In genomic region chr17:6202389-6203110, GRCm38 (mm10) we compare ENCODE assay signal across 14 mouse cellular contexts. TPM values are rescaled to one million over a fixed set of nuclear protein-coding genes. Genes with fewer than 3 reads are reported as not detected.
A peak's percentile ranks its signal among the peaks of the same experiment; 100 is the strongest.
DNase-seq lines count a peak whose midpoint lies in the region; ATAC-seq and TF ChIP-seq lines count a peak whose summit lies in the region.
"Had no signal": no experiment of that assay in that cellular context is flagged by ENCODE, and none has a peak within 500 bp of the region (broad histone marks: within the 10 kb centered on the region; RNA-seq: fewer than 3 reads in every experiment).

No protein-coding gene starts in this region.

- no peak overlapping the region for H3K4me2 ChIP-seq in forebrain, postnatal 0 days (ENCODE audit: low read depth)
- no peak overlapping the region for H3K4me2 ChIP-seq in forebrain, embryonic 16.5 days (ENCODE audit: low read length)
- no peak overlapping the region for H3K4me2 ChIP-seq in forebrain, embryonic 11.5 days (ENCODE audit: low read depth, low read length, severe bottlenecking)
- H3K4me2 ChIP-seq: hindbrain, embryonic 15.5 days had no signal

- no peak overlapping the region for H3K9ac ChIP-seq in forebrain, postnatal 0 days
- no peak overlapping the region for H3K9ac ChIP-seq in forebrain, embryonic 16.5 days (replicated peaks; ENCODE audit: low read depth, low read length)
- no peak overlapping the region for H3K9ac ChIP-seq in forebrain, embryonic 11.5 days (ENCODE audit: low read length)
- H3K9ac ChIP-seq: hindbrain, embryonic 15.5 days had no signal

- 77% methylated on average over 14 of the region's 14 CpGs for WGBS in forebrain, postnatal 0 days
- WGBS in forebrain, embryonic 16.5 days: 79% methylated on average over 14 of the region's 14 CpGs
- 83% methylated on average over 14 of the region's 14 CpGs for WGBS in forebrain, embryonic 11.5 days

- intact Hi-C loops in left cerebral cortex, postnatal 36 days (cut with DNase I): loop anchor here (10.0 kb wide), 1 partner anchor 98 kb away; the partner anchor contains the start of gene Tulp4

- ATAC-seq in forebrain, postnatal 0 days: 0 out of 2 replicates have a peak, but pooled peaks have one; percentile 42
- ATAC-seq in forebrain, embryonic 16.5 days: no peak
- no peak for ATAC-seq in forebrain, embryonic 11.5 days (replicated peaks; ENCODE audit: low FRiP score)

- H3K27me3 ChIP-seq in forebrain, postnatal 0 days (ENCODE audit: insufficient read depth, low read length): no peaks in the 10 kb centered on the region
- no peaks in the 10 kb centered on the region for H3K27me3 ChIP-seq in forebrain, embryonic 16.5 days (replicated peaks; ENCODE audit: control insufficient read depth, insufficient read depth, low read length)
- no peaks in the 10 kb centered on the region for H3K27me3 ChIP-seq in forebrain, embryonic 11.5 days (ENCODE audit: control insufficient read depth, insufficient read depth, low read length)
- H3K27me3 ChIP-seq: hindbrain, embryonic 15.5 days had no signal

- no peak overlapping the region for H3K27ac ChIP-seq in forebrain, postnatal 0 days (ENCODE audit: low read depth, low read length)
- no peak overlapping the region for H3K27ac ChIP-seq in forebrain, embryonic 16.5 days (ENCODE audit: low read length)
- peak overlapping the region; percentile 35; the same call in 1 of the 2 replicates for H3K27ac ChIP-seq in embryonic fibroblast, embryonic 13.5 days (ENCODE audit: insufficient read depth, low read length)
- H3K27ac ChIP-seq in forebrain, embryonic 11.5 days (ENCODE audit: low read depth, low read length): no peak overlapping the region
- H3K27ac ChIP-seq: hindbrain, embryonic 15.5 days had no signal

- no peaks in the 10 kb centered on the region for H3K9me3 ChIP-seq in forebrain, postnatal 0 days (ENCODE audit: low read length)
- no peaks in the 10 kb centered on the region for H3K9me3 ChIP-seq in forebrain, embryonic 16.5 days (ENCODE audit: control insufficient read depth, low read length)
- no peaks in the 10 kb centered on the region for H3K9me3 ChIP-seq in forebrain, embryonic 11.5 days (ENCODE audit: control insufficient read depth, low read length)
- H3K9me3 ChIP-seq: hindbrain, embryonic 15.5 days had no signal

- no peak for TF ChIP-seq POLR2A in embryonic fibroblast, embryonic 13.5 days (IDR thresholded peaks at IDR 0.05; ENCODE audit: low read depth, low read length)

- no peaks in the 10 kb centered on the region for H3K4me1 ChIP-seq in forebrain, postnatal 0 days (ENCODE audit: insufficient read depth)
- no peaks in the 10 kb centered on the region for H3K4me1 ChIP-seq in forebrain, embryonic 16.5 days (replicated peaks; ENCODE audit: control insufficient read depth, insufficient read depth, low read length)
- no peaks in the 10 kb centered on the region for H3K4me1 ChIP-seq in embryonic fibroblast, embryonic 13.5 days (ENCODE audit: control insufficient read depth, insufficient read depth, low read length)
- no peaks in the 10 kb centered on the region for H3K4me1 ChIP-seq in forebrain, embryonic 11.5 days (replicated peaks; ENCODE audit: control insufficient read depth, insufficient read depth, low read length)
- H3K4me1 ChIP-seq: hindbrain, embryonic 15.5 days had no signal

- no peak for TF ChIP-seq CTCF in forebrain, postnatal 0 days (IDR thresholded peaks at IDR 0.05; ENCODE audit: low read depth)
- TF ChIP-seq CTCF in embryonic fibroblast, embryonic 13.5 days (IDR thresholded peaks at IDR 0.05; ENCODE audit: borderline replicate concordance, insufficient read depth, low read length): no peak

- no peak for DNase-seq in forebrain, postnatal 0 days
- peak; percentile 76 for DNase-seq in 3134 (ENCODE audit: extremely low read depth, insufficient read length, low spot score)
- peak; percentile 68 to 70 for DNase-seq in left cerebral cortex, postnatal 36 days (ENCODE audit: low spot score in 2 of 2)
- DNase-seq in c-Kit-positive CD71-positive TER-119-positive erythroid progenitor cells, embryonic 14.5 days (ENCODE audit: low spot score): no peak
- no peak for DNase-seq in forebrain, embryonic 11.5 days (ENCODE audit: low spot score)
- no peak for DNase-seq in urinary bladder, postnatal 14 days (ENCODE audit: low spot score)
- DNase-seq: adrenal gland, postnatal 25 days; gastrocnemius, postnatal 25 days; kidney, postnatal 14 days; thymus, adult 2 months had no signal

- H3K36me3 ChIP-seq in forebrain, postnatal 0 days (ENCODE audit: insufficient read depth): peaks cover 51% of the 10 kb centered on the region
- H3K36me3 ChIP-seq in forebrain, embryonic 16.5 days (ENCODE audit: control insufficient read depth, insufficient read depth): peaks cover 12% of the 10 kb centered on the region
- H3K36me3 ChIP-seq in forebrain, embryonic 11.5 days (ENCODE audit: control insufficient read depth, insufficient read depth, low read length): peaks cover 2% of the 10 kb centered on the region; the same call in 1 of the 2 replicates

- H3K4me3 ChIP-seq in forebrain, postnatal 0 days (ENCODE audit: low read depth, low read length): no peak overlapping the region
- H3K4me3 ChIP-seq in forebrain, embryonic 16.5 days (replicated peaks; ENCODE audit: low read length): no peak overlapping the region
- no peak overlapping the region for H3K4me3 ChIP-seq in embryonic fibroblast, embryonic 13.5 days (ENCODE audit: insufficient read depth, low read length)
- H3K4me3 ChIP-seq in forebrain, embryonic 11.5 days (ENCODE audit: low read depth, low read length): no peak overlapping the region
- H3K4me3 ChIP-seq: erythroblast, embryonic 14.5 days; hindbrain, embryonic 15.5 days had no signal

RNA-seq across cellular contexts. Expression of gene Tmem181a, which starts 54.1 kb away (rescaled TPM):
- 62.2 and 71.9 TPM in 2 replicates for total RNA-seq in forebrain, postnatal 0 days (2014; rRNA removed)
- polyA plus RNA-seq in forebrain, postnatal 0 days (2015; fragmentation: Nextera tagmentation; extraction: Ambion mirVana): 40.3 and 59.0 TPM in 2 replicates
- polyA plus RNA-seq in forebrain, embryonic 16.5 days (2015; fragmentation: Nextera tagmentation; extraction: Ambion mirVana): 45.5 and 52.4 TPM in 2 replicates
- polyA plus RNA-seq in embryonic fibroblast, embryonic 13.5 days (2011; ENCODE audit: insufficient read length, low read depth, missing spikeins): 29.0 and 31.8 TPM in 2 replicates
- 10 to 100 TPM; 62.0 to 70.5 TPM for total RNA-seq in left cerebral cortex, postnatal 36 days (2021)
- polyA plus RNA-seq in forebrain, embryonic 11.5 days (2014; fragmentation: Nextera tagmentation; extraction: Ambion mirVana): 23.1 and 27.5 TPM in 2 replicates
- polyA plus RNA-seq: erythroblast, embryonic 14.5 days had no signal

Comparison
In these comparisons a context has a peak if more than half of its experiments do, and no peak if none do; other contexts are left out.
1. DNase-seq: peak in 3134 (single experiment) and left cerebral cortex, postnatal 36 days (2 of 2); none in forebrain, postnatal 0 days (single experiment), c-Kit-positive CD71-positive TER-119-positive erythroid progenitor cells, embryonic 14.5 days (single experiment), forebrain, embryonic 11.5 days (single experiment) and urinary bladder, postnatal 14 days (single experiment).